Mouse (Mus musculus): ENCODE results near the gene Gm12184. TPM values are rescaled to one million over a fixed set of nuclear protein-coding genes. Genes with fewer than 3 reads are reported as not detected.
"Not testable (repeated sequence)": the region's sequence is repeated elsewhere in the genome, so short reads cannot be mapped to it uniquely, and the experiment has no call there.

The Gm12184 gene
- total RNA-seq, 2 experiments from 2014 or later, result 1.3 to 3.0 TPM

DNA sequence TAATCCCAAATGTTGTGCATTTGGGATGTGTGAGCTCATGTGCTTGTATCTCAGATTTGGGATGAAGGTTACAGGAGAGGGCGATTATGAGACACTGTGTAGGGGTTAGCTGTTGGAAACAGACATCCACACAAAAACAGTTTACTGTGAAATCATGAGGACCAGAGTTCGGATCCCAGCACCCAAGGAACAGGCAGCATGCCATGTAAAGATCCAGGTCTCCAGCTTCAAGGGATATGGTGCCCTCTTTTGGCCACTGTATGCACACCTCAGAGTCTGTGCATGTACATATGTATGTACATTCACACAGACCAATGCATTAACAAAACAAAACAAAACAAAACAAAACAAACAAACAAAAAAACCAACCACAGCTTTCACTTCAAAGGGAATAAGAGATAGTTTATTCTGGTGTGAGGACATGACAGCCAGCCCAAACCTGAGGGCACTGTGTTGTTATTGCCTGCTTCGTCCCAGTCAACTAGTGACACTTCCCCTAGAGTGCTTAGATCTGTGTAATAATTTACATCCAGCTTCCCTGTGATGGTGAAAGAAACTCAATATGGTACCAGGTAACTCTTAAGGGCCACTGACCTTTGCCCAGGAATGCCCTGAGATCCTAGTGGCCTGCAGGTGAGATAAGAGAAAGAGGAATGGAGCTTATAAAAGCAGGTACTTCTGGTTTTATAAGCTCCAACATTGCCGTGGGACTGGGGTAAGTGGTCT lies 25.0 kb upstream of the Gm12184 start:
- no peak for DNase-seq (ENCODE audit: low spot score in 2 of 2)
- intact Hi-C loops (cut with DNase I), result no loop called here

DNA sequence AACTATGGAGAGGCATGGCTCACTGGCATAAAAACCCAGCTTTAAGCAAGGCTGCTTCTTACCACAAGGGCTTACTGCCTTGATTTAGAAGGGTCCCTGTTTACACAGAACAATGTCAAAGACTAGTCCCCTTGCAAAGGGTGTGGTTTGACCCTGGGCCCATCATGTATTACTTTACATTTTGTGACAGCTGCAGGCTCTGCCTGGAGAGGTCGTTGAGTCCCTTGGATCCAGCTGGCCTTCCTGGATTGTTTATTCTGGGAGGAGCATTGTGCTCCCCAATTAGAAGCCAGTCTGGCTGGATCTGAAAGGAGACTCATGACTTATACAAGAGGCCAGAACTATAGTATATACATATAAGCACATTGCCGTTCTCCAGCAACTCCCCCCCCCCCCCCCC lies 23.8 kb upstream of the Gm12184 start:
- intact Hi-C loops (cut with DNase I), result no loop called here
- no peak for DNase-seq (ENCODE audit: low spot score in 2 of 2)

DNA sequence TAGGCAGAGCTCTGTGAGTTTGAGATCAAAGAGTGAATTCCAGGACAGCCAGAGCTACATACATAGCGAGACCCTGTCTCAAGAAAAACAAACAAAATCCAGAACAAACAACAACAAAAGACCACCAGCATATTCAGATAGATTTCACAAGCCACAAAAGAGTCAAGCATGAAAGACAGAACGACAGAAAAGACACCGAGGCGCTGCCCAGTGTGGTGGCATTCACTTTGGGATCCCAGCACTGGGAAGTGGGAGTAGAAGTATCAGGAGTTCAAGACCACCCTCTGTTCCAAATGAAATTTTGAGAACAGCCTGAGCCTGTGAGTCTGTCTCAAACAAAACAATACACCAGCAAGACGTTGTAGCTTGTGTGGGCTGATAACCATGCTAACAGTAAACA lies 20.4 kb upstream of the Gm12184 start:
- DNase-seq (ENCODE audit: low spot score in 2 of 2), result no peak
- intact Hi-C loops (cut with DNase I), result no loop called here

DNA sequence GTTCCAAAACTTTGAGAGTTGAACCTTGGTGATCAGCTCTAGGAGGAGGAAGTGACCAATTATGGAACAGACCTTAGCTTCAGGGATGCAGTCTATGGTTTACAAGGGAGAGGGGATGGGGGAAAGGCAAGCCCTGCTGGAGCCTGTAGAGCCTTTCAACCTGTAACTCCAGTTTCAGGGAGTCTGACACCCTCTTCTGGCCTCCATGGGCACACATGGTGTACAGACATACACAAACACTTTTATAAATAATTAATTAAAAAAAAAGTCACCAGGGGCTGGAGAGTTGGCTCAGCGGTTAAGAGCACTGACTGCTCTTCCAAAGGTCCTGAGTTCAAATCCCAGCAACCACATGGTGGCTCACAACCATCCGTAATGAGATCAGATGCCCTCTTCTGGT lies 19.9 kb upstream of the Gm12184 start:
- DNase-seq (ENCODE audit: low spot score in 2 of 2); intact Hi-C loops (cut with DNase I): not testable (repeated sequence)

DNA sequence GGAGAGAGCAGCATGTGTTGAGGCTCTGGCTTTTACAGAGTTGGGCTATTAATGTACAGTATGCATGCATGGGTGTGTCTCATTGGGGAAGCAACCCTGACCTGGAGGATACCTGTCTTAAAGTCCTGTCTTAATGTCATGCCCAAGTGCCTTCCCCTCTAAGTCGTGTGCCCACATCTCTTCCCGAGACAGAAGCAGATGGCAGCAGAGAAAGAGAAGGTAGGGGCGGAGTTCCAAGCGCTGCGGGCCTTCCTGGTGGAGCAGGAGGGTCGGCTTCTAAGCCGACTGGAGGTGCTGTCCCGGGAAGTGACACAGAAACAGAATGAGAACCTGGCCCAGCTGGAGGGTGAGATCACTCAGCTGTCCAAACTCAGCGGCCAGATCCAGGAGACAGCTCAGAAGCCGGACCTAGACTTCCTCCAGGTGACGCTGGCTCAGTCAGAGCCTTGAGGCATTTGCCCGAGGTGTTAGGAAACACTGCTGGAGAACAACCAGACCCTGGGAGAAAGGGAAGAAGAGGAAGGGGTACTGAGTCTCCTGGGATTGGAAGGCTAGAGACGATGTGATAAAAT lies 18.9 kb upstream of the Gm12184 start:
- DNase-seq (ENCODE audit: low spot score in 2 of 2), result no peak
- intact Hi-C loops (cut with DNase I), result no loop called here

DNA sequence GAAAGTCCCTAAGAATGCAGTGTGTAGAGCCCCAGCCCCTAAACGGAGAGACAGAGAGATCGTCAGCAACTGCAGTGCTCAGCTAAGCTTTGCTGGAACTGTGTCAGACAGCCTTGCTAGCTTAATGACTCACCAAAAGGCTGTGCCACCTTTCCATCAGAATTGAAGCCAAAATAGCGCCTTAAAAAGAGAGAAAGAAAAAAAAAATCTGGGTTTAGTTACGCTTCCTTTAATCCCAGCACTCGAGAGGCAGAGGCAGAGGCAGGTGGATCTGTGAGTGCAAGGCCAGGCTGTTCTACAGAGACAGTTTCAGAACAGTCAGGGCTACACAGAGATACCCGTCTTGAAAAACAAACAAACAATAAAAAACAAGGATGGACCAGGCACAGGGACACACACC lies 17.9 kb upstream of the Gm12184 start:
- intact Hi-C loops (cut with DNase I), result no loop called here
- no peak for DNase-seq (ENCODE audit: low spot score in 2 of 2)

DNA sequence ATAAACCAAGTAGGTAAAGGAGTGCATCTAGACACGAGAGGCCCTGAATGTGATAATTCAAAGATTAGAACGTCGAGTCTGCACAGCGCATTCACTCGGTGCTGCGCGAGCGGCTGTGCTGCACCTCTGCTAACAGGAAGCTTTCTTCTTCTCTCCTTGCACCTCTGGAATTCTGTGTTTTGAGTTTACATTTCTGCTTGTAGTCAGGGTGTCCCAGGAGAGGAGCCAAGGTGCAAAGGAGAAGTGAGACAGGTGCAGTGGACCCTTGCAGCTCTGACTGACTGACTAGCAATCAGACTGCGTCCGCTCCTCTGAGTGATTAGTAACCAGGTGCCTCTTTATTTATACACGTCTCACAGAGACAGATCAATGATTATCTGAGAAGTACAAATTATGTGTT lies 16.7 kb upstream of the Gm12184 start:
- DNase-seq (ENCODE audit: low spot score in 2 of 2), result no peak
- intact Hi-C loops (cut with DNase I), result no loop called here

DNA sequence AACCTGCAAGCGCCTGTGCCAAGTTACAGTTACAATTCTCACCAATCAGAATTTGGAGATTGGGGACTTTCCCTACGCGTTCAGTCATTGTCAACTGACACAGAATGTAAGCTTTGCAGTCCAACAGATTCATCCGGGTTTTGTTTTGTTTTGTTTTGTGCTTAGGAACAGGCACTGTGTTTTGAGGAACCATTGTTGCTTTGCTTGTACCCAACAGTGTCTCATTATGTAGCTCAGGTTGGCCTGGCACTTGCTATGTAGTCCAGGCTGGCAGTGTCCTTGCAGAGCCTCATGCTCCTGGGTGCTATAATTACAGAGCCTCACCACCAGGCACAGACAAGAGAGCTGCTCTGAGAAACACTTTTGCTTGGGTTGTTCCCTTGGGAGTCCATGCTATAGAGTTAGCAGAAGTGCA lies 15.9 kb upstream of the Gm12184 start:
- DNase-seq (ENCODE audit: low spot score in 2 of 2), result no peak

DNA sequence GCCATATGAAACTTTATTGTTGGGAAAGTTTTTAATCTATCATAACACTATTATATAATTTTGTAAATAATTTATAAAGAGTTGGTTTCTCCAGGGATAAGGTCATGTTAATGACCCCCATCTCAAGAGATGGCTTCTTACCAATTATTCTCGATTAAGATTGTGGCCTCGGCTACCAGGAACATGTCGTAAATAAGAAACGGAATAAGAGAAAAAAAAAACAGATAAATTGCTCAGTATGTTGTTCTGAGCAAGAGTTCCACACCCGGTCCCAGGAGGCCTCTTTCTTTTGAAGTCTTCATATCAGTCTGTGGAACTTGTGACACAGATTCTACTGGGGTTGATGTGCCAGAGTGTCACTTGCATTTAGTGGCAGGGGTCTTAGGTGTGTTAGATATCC lies 14.8 kb upstream of the Gm12184 start:
- DNase-seq (ENCODE audit: low spot score in 2 of 2), result no peak
- intact Hi-C loops (cut with DNase I), result no loop called here

More for the DNA sequence above, 15.9 kb upstream of the Gm12184 start:
- intact Hi-C loops (cut with DNase I), result no loop called here

DNA sequence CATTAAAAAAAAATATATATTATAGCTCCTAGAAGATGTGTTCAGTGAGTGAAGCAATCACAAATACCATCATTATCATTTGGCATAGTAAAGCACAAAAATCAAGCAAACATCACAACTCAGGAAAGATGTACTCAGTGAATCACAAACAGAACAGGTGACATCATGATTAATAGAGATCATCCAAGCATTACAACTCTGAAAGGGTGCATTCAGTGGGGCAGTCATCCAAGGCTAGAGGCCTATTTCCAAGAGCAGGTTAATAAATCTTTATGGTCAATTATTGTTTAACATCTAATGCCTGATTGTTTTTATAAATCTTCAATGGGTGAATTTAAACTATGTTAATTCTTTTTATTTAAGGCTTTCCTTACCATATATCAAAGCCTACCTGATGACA lies 14.3 kb upstream of the Gm12184 start:
- intact Hi-C loops (cut with DNase I), result no loop called here

DNA sequence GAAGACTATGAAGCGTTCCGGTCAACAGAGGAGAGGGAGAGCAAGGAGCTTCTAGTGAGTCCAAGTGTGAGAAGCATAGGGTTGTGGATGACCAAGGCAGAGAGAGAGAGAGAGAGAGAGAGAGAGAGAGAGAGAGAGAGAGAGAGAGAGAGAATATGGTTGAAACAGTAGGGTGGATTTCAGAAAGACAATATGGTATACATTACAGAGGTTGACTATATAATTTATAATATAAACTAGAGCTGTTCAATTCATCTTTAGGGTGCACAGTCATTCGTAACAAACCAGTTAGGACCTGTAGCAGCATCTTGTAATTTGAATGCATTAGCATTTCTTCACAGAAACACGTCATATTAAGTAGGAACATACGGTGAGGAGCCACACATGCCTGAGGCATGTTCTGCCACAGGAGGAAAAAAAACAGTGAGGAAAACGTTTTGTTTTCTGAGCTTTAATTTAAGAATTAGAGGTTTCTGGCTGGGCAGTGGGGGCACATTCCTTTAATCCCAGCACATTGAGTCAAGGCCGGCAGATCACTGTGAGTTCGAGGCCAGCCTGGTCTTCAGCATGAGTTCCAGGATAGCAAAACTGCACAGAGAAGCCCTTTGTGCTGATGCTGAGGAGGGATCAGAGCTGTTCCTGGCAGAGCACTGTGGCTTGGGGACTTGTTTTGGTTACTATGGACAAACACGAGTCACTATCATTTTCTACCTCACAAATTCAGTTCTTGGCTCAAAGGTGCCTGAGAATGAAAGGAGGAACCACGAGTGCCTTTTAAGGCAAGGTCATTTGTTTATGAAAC lies 12.6 kb upstream of the Gm12184 start:
- DNase-seq (ENCODE audit: low spot score in 2 of 2), result no peak
- intact Hi-C loops (cut with DNase I), result no loop called here

More for the DNA sequence above, 14.3 kb upstream of the Gm12184 start:
- DNase-seq (ENCODE audit: low spot score in 2 of 2), result no peak

DNA sequence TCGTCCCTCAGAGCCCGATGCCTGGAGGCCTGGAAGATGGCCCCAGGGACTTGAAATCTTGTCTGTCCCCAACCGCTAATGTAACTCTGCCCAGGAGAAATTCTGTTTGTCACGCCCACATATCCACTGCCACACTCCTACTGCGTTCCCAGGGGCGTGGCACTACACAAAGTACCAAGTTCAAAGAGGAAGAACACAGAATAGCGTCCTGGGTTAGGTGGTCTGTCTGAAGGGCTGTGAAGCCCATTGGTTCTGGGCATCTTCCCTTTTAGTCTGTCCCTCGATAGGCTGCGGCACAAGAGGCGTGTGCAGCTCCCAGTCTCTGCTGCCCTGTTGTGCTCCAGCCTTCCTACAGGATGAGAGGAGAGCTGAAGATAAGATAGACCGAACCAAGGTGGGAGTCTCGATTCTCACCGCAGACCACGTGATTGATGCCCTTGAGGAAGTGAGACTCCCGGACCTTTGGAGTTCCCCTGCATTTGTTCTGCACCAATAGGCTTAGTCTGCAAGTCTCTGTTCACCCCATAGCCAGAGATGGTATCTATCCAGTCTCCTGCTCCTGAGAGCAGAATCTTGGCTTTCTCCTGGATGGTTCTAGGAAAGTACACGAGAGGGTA lies 11.8 kb upstream of the Gm12184 start:
- intact Hi-C loops (cut with DNase I), result no loop called here
- DNase-seq (ENCODE audit: low spot score in 2 of 2), result no peak

DNA sequence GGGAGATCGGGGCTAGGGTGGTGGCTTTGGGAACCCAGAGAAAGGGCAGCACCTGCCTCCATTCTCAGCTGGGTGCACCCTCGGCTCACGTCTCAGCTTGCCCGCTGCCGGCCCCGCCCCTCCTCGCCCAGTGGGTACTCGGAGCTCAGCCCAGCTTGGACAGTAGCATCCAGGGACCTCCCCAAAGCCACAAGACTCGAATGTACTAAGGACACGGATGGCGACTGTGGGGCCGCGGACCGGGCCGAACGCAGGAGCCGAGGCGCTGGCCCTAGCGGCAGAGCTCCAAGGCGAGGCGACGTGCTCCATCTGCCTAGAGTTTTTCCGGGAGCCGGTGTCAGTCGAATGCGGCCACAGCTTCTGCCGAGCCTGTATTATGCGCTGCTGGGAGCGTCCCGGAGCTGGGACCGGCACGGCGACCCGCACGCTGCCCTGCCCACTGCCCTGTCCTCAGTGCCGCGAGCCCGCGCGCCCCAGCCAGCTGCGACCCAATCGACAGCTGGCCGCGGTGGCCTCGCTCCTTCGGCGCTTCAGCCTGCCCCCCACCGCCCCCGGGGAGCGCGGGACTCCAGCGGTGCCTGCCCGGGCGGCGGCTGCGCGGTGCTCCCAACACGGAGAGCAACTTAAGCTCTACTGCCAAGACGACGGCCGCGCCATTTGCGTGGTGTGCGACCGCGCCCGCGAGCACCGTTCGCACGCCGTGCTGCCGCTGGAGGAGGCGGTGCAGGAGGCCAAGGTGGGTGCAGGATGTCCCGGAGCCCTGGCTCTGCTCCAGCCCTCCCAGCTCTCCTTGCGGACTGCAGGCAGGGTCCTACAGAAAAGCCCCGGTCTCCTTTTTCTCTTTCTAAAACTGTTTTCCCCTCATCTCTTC lies 11.1 kb upstream of the Gm12184 start:
- intact Hi-C loops (cut with DNase I), result no loop called here
- DNase-seq (ENCODE audit: low spot score in 2 of 2), result peak; percentile 60 to 66

DNA sequence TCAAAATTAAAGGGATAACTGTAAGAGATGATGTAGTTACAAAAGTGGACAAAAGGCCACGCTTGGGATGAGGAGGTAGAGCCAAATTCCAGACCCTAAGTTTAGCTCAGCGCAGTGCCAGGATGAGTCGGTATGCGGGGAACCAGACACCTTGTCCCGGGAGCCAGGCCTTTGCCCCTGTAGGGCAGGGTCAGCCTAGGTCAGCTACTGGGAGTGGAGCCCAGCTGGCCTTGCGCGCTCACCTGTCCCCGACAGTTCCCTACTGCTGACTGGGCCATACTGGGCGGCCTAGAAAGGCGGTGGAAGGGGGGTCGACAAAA lies 10.5 kb upstream of the Gm12184 start:
- DNase-seq (ENCODE audit: low spot score in 2 of 2), result no peak
- intact Hi-C loops (cut with DNase I), result no loop called here

DNA sequence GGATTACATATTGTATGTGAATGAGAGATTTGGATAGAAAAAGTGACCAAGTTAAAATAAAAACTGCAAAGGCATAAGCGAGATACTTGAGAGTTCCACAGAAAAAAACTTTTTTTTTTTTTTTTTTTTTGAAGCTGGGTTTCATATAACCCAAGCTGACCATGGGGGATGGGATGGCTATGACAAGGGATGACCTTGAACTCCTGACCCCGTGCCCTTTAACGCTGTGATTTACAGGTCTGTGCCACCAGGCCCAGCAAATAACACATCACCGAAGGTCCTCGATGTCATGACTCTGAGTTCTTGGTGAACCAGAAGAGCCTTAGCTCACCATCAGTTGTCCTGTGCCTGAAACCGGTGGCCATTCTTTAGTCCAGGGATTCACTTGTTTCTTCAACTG lies 9.5 kb upstream of the Gm12184 start:
- intact Hi-C loops (cut with DNase I), result loop anchor here (2.0 kb wide), 1 partner anchor 17 kb away; no protein-coding TSS in a partner anchor
- no peak for DNase-seq (ENCODE audit: low spot score in 2 of 2)

DNA sequence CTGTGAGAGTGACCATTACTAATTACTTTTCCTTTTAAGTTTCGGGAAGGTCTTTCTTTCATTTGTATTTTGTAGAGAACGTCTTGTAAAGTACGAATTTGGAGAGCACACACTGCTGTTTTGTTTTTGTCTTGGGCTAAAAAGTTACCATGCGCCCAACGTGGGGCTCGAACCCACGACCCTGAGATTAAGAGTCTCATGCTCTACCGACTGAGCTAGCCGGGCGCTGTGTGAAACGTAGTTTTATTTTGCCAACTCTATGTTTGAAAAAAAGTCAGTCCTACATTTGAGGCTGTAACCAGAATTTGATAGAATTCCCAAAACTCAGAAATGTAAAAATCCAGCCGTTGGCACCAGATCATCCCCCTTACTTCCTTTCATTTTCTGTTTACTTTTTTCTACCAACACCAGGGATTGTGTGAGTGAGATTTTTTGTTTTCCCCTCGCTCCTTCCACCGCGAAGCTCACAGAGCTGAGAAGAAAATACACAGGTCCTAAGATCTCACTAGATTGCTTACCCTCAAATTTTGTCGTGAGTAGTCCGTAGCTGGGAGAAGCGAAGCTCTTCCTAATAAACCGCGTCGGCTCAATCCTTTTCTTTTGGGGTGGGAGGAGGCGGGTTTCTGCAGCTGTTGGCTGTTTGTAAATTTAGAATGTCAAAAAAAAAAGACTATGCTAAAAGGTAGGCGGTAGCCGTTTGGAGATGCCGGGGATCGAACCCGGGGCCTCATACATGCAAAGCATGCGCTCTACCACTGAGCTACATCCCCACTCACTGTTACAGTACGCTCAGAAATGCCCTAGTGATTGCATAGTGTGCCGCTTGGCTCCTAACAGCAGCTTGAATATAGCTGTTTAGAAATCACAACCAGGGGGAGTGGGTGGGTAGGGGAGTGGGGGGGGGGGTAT lies 7.5 kb upstream of the Gm12184 start:
- intact Hi-C loops (cut with DNase I), result loop anchor here (1.0 to 2.0 kb wide), 3 partner anchors 10 to 22 kb away; no protein-coding TSS in a partner anchor

DNA sequence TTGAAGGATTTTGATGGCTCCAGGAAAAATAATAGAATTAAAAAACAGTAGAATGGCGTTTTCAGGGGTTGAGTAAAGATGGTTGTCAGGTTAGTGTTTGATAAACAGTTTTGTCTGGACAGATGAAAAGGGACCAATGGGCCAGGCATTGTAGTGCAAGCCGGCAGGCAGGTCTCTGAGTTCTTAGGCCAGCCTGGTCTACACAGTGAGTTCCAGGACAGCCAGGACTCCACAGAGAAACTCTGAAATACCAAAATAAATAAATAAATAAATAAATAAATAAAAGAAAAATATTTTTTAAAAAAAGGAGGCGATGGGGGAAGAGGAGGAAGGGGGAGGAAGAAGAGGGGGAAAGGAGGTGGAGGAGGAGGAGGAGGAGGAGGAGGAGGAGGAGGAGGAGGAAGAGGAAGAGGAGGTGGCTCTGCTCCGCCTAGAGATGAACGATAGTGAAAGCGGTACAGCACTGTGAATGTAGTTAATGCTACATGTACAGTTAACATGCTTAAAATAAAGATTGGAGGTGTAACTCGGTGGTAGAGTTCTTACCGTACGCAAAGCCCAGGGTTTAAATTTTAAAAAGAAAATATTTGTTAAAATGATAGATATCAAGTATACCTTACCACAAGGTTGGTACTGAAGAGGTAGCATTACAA lies 6.7 kb upstream of the Gm12184 start:
- intact Hi-C loops (cut with DNase I), result loop anchor here (1.0 kb wide), 1 partner anchor 9 kb away; no protein-coding TSS in a partner anchor
- DNase-seq (ENCODE audit: low spot score in 2 of 2), result no peak

More for the DNA sequence above, 7.5 kb upstream of the Gm12184 start:
- DNase-seq (ENCODE audit: low spot score in 2 of 2), result peak; percentile 90 to 91

DNA sequence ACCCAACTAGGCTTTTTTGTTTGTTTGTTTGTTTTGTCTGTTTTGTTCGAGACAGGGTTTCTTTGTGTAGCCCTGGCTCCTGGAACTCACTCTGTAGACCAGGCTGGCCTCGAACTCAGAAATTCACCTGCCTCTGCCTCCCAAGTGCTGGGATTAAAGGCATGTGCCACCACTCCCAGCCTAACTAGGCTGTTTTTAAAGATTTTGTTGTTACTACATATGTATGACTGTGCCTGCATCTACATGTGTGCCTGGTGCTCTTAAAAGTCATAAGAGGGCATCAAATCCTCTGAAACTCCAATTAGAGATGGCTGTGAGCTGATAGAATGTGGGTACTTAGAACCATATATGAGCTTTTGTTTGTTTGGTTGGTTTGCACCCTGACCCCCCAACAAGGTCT lies 4.8 kb upstream of the Gm12184 start:
- no peak for DNase-seq (ENCODE audit: low spot score in 2 of 2)
- intact Hi-C loops (cut with DNase I), result no loop called here

Measured in left cerebral cortex, postnatal 36 days (tissue).